Mouse (Mus musculus): ENCODE results near the gene Mustn1. TPM values are rescaled to one million over a fixed set of nuclear protein-coding genes. Genes with fewer than 3 reads are reported as not detected.

Gene Mustn1
- polyA plus RNA-seq, 1 experiment = 1.9 TPM

DNA sequence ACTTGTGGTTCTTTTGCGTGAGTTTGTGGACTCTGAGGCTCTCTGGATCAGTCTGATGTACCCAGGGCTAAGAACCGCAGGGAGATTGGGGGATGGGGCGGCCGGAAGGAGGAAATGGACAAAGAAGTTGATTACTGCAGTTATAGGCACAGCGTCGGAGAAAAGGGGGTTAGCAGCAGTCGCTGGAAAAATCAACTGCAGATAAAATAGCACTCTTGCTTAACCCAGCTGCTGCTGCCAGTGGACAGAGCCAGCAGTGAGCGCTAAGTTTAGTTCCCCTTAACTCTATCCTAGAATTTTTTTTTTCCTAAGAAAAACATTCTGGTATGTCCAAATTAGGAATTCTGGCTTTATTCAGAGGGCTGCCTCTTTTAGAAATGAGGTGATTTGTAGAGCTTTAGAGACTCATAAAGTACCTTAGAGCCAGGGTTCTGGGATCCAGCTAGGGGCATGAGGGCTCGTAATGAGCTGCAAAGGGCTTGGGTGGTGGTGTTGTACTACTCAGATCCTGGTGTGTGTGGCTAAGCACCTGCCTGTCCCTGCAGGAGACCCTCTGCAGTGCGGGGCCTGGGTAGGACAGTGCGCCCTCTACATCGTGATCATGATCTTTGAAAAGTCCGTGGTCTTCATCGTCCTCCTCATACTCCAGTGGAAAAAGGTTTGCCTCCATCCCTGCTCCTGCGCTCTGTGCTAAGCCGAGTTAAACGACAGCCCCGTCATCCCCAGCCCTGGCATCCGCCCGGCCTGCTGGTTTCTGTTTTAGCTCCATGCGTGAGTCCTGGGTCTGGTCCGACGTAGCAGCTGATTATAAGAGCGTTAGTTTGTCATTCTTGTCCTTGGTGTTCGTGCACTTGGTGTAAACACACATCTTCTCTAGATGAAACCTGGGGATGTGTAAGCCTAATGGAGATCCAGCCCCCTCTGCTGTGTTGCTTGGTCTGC is 8.5 kb upstream of the Mustn1 start:
- no peak overlapping the region for H3K27ac ChIP-seq (ENCODE audit: insufficient read depth, low read length)
- H3K4me3 ChIP-seq (replicated peaks; ENCODE audit: insufficient read depth, low read depth, low read length) = no peak overlapping the region
- H3K27me3 ChIP-seq (ENCODE audit: control insufficient read depth, insufficient read depth, low read length) = no peaks in the 10 kb centered on the region
- 89% methylated on average over 25 of the region's 25 CpGs for WGBS
- TF ChIP-seq CTCF (IDR thresholded peaks at IDR 0.05; ENCODE audit: borderline replicate concordance, insufficient read depth, low read depth, low read length) (no peak), POLR2A (IDR thresholded peaks at IDR 0.05; ENCODE audit: borderline replicate concordance, insufficient read depth, low read length) (no peak)
- no peak for DNase-seq
- no peaks in the 10 kb centered on the region; the same call in 1 of the 2 replicates for H3K4me1 ChIP-seq (ENCODE audit: control insufficient read depth, insufficient read depth, low read length)

DNA sequence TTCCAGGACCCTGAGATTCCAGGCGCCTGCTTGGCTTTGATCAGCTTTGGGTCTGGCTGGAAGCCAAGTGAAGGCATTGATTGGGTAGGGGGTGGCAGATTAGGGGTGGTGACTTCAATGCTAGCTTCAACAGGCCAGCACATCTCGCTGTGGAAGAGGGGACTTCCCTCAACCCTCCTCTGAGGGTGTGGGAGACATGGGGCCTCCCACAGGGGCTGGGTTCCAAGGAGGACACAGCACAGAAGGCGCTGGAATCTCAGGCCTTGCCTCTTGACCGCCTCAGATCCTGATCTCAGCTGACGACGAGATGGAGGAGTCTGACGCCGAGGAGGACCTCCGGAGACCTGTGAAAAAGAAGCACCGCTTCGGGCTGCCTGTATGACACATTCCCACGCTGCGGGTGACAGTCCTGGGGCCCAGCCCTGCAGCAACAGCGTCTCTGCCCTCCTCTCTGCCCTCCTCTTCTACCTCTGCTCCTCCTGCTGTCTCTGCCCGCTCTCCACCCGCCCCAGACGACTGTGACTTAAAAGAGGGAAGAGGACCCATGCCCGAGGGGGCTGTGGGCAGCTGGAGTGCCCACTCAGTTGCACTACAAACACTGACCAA is 4.8 kb upstream of the Mustn1 start:
- 76% methylated on average over 18 of the region's 18 CpGs for WGBS
- Histone ChIP-seq H3K27me3 (ENCODE audit: control insufficient read depth, insufficient read depth, low read length) (no peaks in the 10 kb centered on the region), H3K27ac (ENCODE audit: insufficient read depth, low read length) (no peak overlapping the region)

DNA sequence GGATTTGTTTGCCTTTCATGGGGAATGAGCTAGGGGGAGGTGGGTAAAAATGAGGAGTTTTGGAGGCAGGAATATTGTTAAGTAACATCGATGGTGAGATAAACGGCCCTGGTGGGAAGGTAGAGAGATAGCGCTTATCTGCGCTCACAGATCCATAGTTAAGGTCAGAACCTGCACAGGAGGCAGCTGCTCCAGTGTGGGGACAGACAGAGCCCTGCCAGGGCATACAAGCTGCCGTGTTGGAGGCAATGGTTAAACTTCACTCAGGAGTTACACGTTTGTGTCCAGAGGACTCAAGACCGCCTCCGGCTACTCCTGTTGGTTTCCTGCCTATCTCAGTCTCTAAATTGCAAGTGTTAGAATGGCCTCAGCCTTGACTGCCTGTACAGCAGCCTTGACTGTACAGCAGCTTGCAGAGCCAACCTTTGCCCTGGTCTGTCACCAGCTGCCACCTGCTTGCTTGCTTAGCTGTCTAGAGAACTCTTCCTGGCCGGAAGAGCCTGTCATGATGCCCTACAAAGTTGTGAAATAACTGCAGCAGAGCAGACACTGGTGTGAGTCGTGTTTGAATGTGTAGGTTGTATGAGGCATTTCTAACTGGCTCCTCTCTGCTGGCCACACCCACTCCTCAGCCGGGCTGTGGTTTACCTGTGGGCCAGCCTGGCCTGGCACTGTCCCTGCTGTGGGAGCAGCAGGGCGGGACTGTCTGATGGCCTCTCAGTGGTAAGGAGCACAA is 3.7 kb upstream of the Mustn1 start:
- Histone ChIP-seq H3K27ac (ENCODE audit: insufficient read depth, low read length) (no peak overlapping the region), H3K4me3 (replicated peaks; ENCODE audit: insufficient read depth, low read depth, low read length) (no peak overlapping the region), H3K27me3 (ENCODE audit: control insufficient read depth, insufficient read depth, low read length) (no peaks in the 10 kb centered on the region), H3K4me1 (ENCODE audit: control insufficient read depth, insufficient read depth, low read length) (peaks cover 9% of the 10 kb centered on the region)
- 91% methylated on average over 12 of the region's 12 CpGs for WGBS
- no peak for TF ChIP-seq CTCF (IDR thresholded peaks at IDR 0.05; ENCODE audit: borderline replicate concordance, insufficient read depth, low read depth, low read length)
- TF ChIP-seq POLR2A (IDR thresholded peaks at IDR 0.05; ENCODE audit: borderline replicate concordance, insufficient read depth, low read length) = no peak
- no peak for DNase-seq

More for the DNA sequence above, 4.8 kb upstream of the Mustn1 start:
- Histone ChIP-seq H3K4me1 (ENCODE audit: control insufficient read depth, insufficient read depth, low read length) (peaks cover 4% of the 10 kb centered on the region), H3K4me3 (replicated peaks; ENCODE audit: insufficient read depth, low read depth, low read length) (no peak overlapping the region)
- DNase-seq = no peak
- TF ChIP-seq POLR2A (IDR thresholded peaks at IDR 0.05; ENCODE audit: borderline replicate concordance, insufficient read depth, low read length) (no peak), CTCF (IDR thresholded peaks at IDR 0.05; ENCODE audit: borderline replicate concordance, insufficient read depth, low read depth, low read length) (no peak)

DNA sequence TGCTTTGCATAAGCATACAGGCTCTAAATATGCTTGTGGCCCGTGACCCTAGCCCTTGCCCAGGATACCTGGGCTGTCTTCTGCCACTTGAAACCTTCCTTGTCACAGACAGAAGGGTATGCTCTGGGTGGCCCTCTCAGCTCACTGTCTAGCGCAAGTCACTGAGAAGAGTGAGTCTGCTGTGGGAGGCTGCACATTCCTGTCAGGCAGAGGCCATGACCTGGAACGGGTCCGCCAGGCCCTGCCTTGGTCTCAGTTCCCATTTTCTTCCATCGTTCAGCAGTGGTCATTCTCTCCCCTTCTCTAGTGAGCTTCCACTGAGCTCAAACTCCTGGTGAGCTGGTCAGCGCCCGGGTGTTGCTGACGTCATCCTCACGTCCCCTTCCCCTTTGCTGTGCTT is 3.0 kb upstream of the Mustn1 start:
- Histone ChIP-seq H3K27ac (ENCODE audit: insufficient read depth, low read length) (no peak overlapping the region), H3K4me1 (ENCODE audit: control insufficient read depth, insufficient read depth, low read length) (peaks cover 9% of the 10 kb centered on the region), H3K27me3 (ENCODE audit: control insufficient read depth, insufficient read depth, low read length) (no peaks in the 10 kb centered on the region), H3K4me3 (replicated peaks; ENCODE audit: insufficient read depth, low read depth, low read length) (no peak overlapping the region)
- WGBS = 82% methylated on average over 9 of the region's 9 CpGs
- no peak for DNase-seq
- TF ChIP-seq POLR2A (IDR thresholded peaks at IDR 0.05; ENCODE audit: borderline replicate concordance, insufficient read depth, low read length) (no peak), CTCF (IDR thresholded peaks at IDR 0.05; ENCODE audit: borderline replicate concordance, insufficient read depth, low read depth, low read length) (no peak)

DNA sequence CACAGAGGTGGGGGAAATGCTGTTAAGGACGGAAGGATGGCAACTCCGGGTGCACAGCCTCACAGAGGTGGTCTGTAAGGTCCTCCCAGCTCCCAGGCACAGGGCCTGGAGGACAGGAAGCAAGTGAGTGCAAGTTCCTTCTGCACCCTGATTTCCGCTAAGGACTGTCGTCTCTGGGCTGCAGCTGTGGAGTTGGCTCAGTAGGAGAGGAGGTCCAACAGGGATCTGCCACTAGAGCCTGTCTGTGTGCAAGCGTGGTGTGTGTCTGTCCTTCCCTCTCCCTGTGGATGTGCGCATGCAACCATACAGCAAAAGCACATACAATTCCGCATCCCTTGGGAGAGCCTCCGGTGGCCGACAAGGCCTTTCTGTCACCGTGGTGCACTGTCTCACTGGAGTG is 2.5 kb upstream of the Mustn1 start:
- no peak overlapping the region for H3K27ac ChIP-seq (ENCODE audit: insufficient read depth, low read length)
- H3K27me3 ChIP-seq (ENCODE audit: control insufficient read depth, insufficient read depth, low read length) = no peaks in the 10 kb centered on the region
- H3K4me1 ChIP-seq (ENCODE audit: control insufficient read depth, insufficient read depth, low read length) = peaks cover 10% of the 10 kb centered on the region
- DNase-seq = no peak
- 87% methylated on average over 10 of the region's 10 CpGs for WGBS
- H3K4me3 ChIP-seq (replicated peaks; ENCODE audit: insufficient read depth, low read depth, low read length) = no peak overlapping the region
- TF ChIP-seq POLR2A (IDR thresholded peaks at IDR 0.05; ENCODE audit: borderline replicate concordance, insufficient read depth, low read length) = no peak
- no peak for TF ChIP-seq CTCF (IDR thresholded peaks at IDR 0.05; ENCODE audit: borderline replicate concordance, insufficient read depth, low read depth, low read length)

DNA sequence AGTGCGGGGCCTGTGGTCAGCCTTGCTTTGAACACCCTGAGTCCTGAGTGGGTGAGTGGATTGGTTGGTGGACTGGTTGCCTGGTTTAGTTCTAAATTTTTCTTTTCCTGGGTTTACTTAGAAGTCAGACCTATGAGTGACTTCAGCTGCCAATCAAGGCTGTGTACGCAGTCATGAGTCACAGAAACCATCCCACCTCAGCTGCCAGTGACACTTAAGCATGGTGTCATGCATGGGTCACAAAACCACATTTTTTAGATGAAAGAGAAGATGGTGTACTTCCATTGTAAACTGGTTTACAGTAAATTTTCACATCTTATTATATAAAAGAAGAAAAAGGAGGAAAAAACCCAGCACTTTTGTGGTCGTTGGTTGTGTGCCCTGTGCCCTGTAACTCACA is 1.2 kb upstream of the Mustn1 start:
- Histone ChIP-seq H3K4me1 (ENCODE audit: control insufficient read depth, insufficient read depth, low read length) (peaks cover 19% of the 10 kb centered on the region), H3K27ac (ENCODE audit: insufficient read depth, low read length) (no peak overlapping the region), H3K27me3 (ENCODE audit: control insufficient read depth, insufficient read depth, low read length) (no peaks in the 10 kb centered on the region), H3K4me3 (replicated peaks; ENCODE audit: insufficient read depth, low read depth, low read length) (no peak overlapping the region)
- whole genome bisulfite sequencing = 94% methylated on average over 3 of the region's 3 CpGs
- no peak for TF ChIP-seq CTCF (IDR thresholded peaks at IDR 0.05; ENCODE audit: borderline replicate concordance, insufficient read depth, low read depth, low read length)
- TF ChIP-seq POLR2A (IDR thresholded peaks at IDR 0.05; ENCODE audit: borderline replicate concordance, insufficient read depth, low read length) = no peak
- DNase-seq = no peak

DNA sequence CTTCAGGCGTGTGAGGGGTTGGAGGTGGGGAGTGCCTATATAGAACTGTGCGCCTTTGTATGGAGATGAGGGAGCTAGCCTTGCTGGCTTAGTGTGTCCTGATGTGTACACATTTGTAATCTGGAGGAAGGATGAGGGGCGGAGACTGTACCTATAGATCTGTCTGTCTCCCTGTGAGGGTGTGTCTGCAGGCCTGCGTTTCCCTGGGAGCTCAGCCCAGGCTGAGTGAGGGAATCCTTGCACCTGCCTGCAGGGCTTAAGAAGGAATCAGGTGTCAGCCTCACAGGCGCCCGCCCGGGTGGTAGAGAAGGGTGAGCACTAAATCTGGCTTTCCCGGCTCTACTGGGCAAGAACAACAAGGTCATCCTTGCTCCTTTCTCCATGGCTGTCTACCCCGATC is 794 bp downstream of the Mustn1 start:
- Histone ChIP-seq H3K4me1 (ENCODE audit: control insufficient read depth, insufficient read depth, low read length) (peaks cover 19% of the 10 kb centered on the region), H3K4me3 (replicated peaks; ENCODE audit: insufficient read depth, low read depth, low read length) (no peak overlapping the region), H3K27me3 (ENCODE audit: control insufficient read depth, insufficient read depth, low read length) (no peaks in the 10 kb centered on the region), H3K27ac (ENCODE audit: insufficient read depth, low read length) (no peak overlapping the region)
- no peak for DNase-seq
- TF ChIP-seq CTCF (IDR thresholded peaks at IDR 0.05; ENCODE audit: borderline replicate concordance, insufficient read depth, low read depth, low read length) = no peak
- 80% methylated on average over 9 of the region's 9 CpGs for WGBS
